Mouse (Mus musculus) stomach, postnatal 0 days (tissue): ENCODE data around the gene Map4k5. TPM values are rescaled to one million over a fixed set of nuclear protein-coding genes. Genes with fewer than 3 reads are reported as not detected.

Experiments
- ATAC-seq: fragments of 200-750 bp; cut with Nextera tagmentation; 2 replicates; pipeline ENCODE4 v1.8.0; 2017; ENCODE audit not compliant: low FRiP score, low TSS enrichment
- DNase-seq: peaks from one replicate; pipeline ENCODE4 v3.0.0-alpha.2; 2016; ENCODE audit warnings: low spot score
- H3K27ac ChIP-seq: fragments of 300-500 bp; sonication (generic); replicated peaks from 2 replicates; pipeline ENCODE4 v1.5.1; 2014; ENCODE audit warnings: mild to moderate bottlenecking, control low read depth
- H3K27me3 ChIP-seq: fragments of 300-500 bp; sonication (generic); 2 replicates; pipeline ENCODE4 v1.6.1; 2014; ENCODE audit warnings: low read length; ENCODE audit not compliant: control insufficient read depth, insufficient read depth
- H3K36me3 ChIP-seq: fragments of 300-500 bp; sonication (generic); 2 replicates; pipeline ENCODE4 v1.6.1; 2014; ENCODE audit warnings: low read length, mixed read lengths; ENCODE audit not compliant: control insufficient read depth, insufficient read depth
- H3K4me1 ChIP-seq: fragments of 300-500 bp; sonication (generic); replicated peaks from 2 replicates; pipeline ENCODE4 v1.6.1; 2014; ENCODE audit warnings: antibody characterized with exemption; ENCODE audit not compliant: control insufficient read depth, insufficient read depth
- H3K4me2 ChIP-seq: fragments of 300-500 bp; sonication (generic); replicated peaks from 2 replicates; pipeline ENCODE4 v1.6.1; 2014; ENCODE audit warnings: low read depth, mild to moderate bottlenecking, control low read depth, moderate library complexity
- H3K4me3 ChIP-seq: fragments of 300-500 bp; sonication (generic); 2 replicates; pipeline ENCODE4 v1.5.1; 2014; ENCODE audit warnings: low read depth, low read length, control low read depth
- H3K9ac ChIP-seq: fragments of 300-500 bp; sonication (generic); 2 replicates; pipeline ENCODE4 v1.6.1; 2014; ENCODE audit warnings: mild to moderate bottlenecking, low read length, control low read depth, mixed read lengths
- H3K9me3 ChIP-seq: fragments of 300-500 bp; sonication (generic); 2 replicates; pipeline ENCODE4 v1.6.1; 2016; ENCODE audit warnings: low read length; ENCODE audit not compliant: control insufficient read depth
- CTCF ChIP-seq: IDR thresholded peaks from 2 replicates; pipeline ENCODE4 v1.5.1; 2016; ENCODE audit warnings: antibody characterized with exemption, low read depth, mild to moderate bottlenecking, moderate library complexity
- EP300 ChIP-seq: optimal IDR thresholded peaks from 2 replicates; pipeline ENCODE3; 2016; ENCODE audit warnings: antibody characterized with exemption
- WGBS: fragments of 180-500 bp; shearing (Covaris S2); extraction: QIAGEN DNeasy Blood & Tissue Kit; methylation state at CpG from one replicate; pipeline ENCODE4 v1.1.7; 2014; 5-methylcytosine and 5-hydroxymethylcytosine counted together
- polyA plus RNA-seq: library from polyadenylated mRNA; unstranded; fragments of >200 nt; fragmentation: Nextera tagmentation; extraction: Ambion mirVana; gene quantifications from 2 replicates; pipeline ENCODE4 v1.2.1, GENCODE M21; 2015

The Map4k5 gene
- polyA plus RNA-seq, 1 experiment from 2014 or later, result 12.4 TPM

DNA sequence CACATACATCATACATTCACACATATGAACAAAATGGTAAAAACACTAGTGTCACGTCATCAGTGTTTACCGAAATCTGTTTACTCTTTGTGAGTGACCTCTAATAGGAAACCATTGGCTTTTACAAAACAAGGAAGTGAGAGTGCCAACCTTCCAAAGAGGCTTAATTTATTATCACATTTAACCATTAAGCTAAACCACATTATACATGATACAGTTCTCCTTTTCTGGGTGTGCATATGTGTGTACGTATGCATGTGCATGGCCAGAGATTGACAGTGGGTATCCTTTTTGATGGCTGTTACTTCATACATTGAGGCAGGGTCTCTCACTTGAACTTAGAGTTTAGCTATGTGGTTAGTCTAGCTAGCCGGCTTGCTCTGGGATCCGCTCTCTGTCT is 21.4 kb downstream of the Map4k5 start:
- Histone ChIP-seq H3K4me2 (no peak overlapping the region), H3K4me1 (no peaks in the 10 kb centered on the region), H3K27me3 (no peaks in the 10 kb centered on the region), H3K9me3 (no peaks in the 10 kb centered on the region), H3K4me3 (no peak overlapping the region), H3K36me3 (no peaks in the 10 kb centered on the region), H3K9ac (no peak overlapping the region), H3K27ac (no peak overlapping the region)
- DNase-seq (no peak), ATAC-seq (no peak)
- no peak for TF ChIP-seq EP300
- TF ChIP-seq CTCF, result no peak
- WGBS, result 86% methylated on average over 5 of the region's 5 CpGs

DNA sequence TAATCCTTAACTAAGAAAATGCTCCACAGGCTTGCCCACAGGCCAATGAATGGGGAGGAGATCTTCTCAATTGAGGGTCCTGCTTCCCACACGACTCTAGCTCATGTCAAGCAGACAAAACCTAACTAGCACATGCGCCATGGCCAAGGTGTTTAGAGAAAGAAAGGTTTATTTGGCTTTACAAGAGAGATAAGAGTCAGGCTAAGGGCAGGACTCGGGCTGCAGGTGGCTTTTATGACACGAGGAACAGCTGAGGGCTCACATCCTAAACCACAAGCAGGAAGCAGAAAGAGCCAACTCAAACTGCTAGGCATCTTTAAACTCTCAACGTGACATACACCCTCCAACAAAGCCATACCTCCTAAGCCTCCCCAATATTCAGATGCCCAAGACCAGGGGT is 25.7 kb downstream of the Map4k5 start:
- no peak for DNase-seq
- 47% methylated on average over 5 of the region's 5 CpGs for WGBS

DNA sequence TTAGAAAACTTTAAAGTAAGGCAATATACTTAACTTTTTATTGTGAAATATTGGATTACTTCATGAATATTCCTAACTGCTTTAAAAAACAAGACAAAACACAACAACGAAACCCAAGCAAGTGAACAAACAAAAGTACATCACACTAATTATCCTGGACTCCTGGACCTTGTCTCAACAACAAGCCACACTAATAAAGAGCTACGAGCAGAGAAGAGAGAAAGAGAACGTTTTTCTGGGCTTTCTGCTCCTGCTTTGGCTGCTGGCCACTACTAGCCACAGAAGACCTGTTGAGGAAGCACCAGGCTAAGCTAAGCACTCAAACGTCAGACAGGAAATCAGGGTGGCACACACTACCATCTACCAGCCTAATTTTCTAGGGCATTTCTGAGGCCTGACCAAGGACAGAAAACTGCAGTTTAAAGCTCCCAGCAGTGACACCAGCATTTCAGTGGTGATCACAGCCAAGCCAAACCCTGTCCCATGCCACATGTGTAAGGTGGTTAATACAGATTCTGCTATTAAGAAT is 28.8 kb downstream of the Map4k5 start:
- Histone ChIP-seq H3K4me3 (no peak overlapping the region), H3K4me2 (no peak overlapping the region), H3K4me1 (no peaks in the 10 kb centered on the region), H3K9ac (no peak overlapping the region), H3K27ac (0 out of 2 replicates have a peak overlapping the region, but pooled peaks have one; percentile 4), H3K9me3 (no peaks in the 10 kb centered on the region), H3K36me3 (no peaks in the 10 kb centered on the region), H3K27me3 (no peaks in the 10 kb centered on the region)
- no peak for ATAC-seq
- 54% methylated on average over 4 of the region's 4 CpGs for WGBS
- TF ChIP-seq EP300 (no peak), CTCF (no peak)
- no peak for DNase-seq

More for the DNA sequence above, 25.7 kb downstream of the Map4k5 start:
- TF ChIP-seq CTCF (no peak), EP300 (no peak)
- H3K9me3 ChIP-seq, result no peaks in the 10 kb centered on the region
- H3K4me1 ChIP-seq, result no peaks in the 10 kb centered on the region
- no peak overlapping the region for H3K4me2 ChIP-seq
- no peak overlapping the region for H3K9ac ChIP-seq
- H3K27ac ChIP-seq, result no peak overlapping the region
- no peak for ATAC-seq
- H3K36me3 ChIP-seq, result no peaks in the 10 kb centered on the region
- no peak overlapping the region for H3K4me3 ChIP-seq
- H3K27me3 ChIP-seq, result no peaks in the 10 kb centered on the region

DNA sequence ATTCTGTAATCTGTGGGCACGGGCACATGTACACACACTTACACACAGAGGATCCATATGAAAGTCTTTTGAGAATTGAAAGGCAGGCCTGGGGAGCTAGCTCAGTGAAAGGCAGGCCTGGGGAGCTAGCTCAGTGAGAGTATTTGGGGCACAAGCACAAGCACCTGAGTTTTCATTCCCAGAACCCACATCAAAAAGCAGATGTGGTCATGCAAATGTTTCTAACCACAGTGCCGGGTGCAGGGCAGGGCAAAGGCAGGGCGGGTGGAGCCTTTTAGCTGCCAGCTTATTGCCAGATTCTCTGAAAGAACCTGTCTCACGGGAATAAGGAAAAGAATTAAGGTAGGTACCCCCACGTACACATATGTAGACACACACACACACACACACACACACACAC is 29.5 kb downstream of the Map4k5 start:
- H3K9me3 ChIP-seq, result no peaks in the 10 kb centered on the region
- H3K27me3 ChIP-seq, result no peaks in the 10 kb centered on the region
- 46% methylated on average over 5 of the region's 5 CpGs for WGBS
- no peak overlapping the region for H3K4me2 ChIP-seq
- TF ChIP-seq CTCF (no peak), EP300 (no peak)
- H3K4me1 ChIP-seq, result no peaks in the 10 kb centered on the region
- H3K27ac ChIP-seq, result no peak overlapping the region
- peak; percentile 32 for DNase-seq
- H3K4me3 ChIP-seq, result no peak overlapping the region
- H3K9ac ChIP-seq, result no peak overlapping the region
- H3K36me3 ChIP-seq, result no peaks in the 10 kb centered on the region
- no peak for ATAC-seq

DNA sequence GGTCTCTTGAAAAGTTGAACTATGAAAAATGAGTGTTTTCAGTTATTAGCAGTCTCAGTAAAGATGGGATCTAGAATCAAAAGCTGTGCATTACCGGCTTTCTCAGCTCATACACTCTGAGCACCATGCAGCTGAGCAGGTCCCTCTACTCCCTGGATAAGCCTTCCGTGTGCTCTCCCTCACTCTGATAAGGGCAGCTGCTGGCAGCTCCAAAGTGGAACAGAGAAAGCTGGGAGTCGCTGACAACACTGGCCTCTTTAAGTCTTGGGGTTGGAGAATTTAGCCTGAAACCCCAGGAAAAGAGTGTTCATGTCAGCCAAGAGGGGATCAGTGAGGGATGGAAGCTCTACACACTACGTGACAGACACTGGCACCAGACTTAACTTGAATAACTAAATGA is 34.2 kb downstream of the Map4k5 start:
- H3K9ac ChIP-seq, result no peak overlapping the region
- no peak overlapping the region for H3K4me3 ChIP-seq
- no peaks in the 10 kb centered on the region for H3K9me3 ChIP-seq
- H3K27me3 ChIP-seq, result no peaks in the 10 kb centered on the region
- no peaks in the 10 kb centered on the region for H3K4me1 ChIP-seq
- no peak overlapping the region for H3K4me2 ChIP-seq
- DNase-seq (no peak), ATAC-seq (no peak)
- no peak overlapping the region for H3K27ac ChIP-seq
- H3K36me3 ChIP-seq, result peaks cover 5% of the 10 kb centered on the region; the same call in 1 of the 2 replicates
- no peak for TF ChIP-seq EP300
- TF ChIP-seq CTCF, result no peak
- 69% methylated on average over 4 of the region's 4 CpGs for WGBS

DNA sequence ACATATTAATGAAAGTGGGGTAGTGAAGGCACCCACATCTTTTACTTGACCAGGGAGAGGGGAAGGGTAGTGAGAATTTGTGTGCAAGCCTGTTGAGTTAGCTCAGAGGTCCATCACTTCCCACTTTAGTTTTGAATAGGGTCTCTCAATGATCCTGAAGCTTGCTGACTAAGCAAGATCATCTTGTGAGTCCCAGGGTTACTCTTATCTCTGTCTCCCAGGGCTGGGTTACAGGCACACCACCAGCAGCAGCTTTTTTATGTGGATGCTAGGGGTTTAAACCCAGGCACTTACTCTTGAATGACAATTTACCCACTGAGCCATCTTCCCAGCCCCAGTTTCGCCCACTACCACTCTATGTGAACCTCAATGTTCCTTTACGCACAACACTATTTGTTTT is 35.4 kb downstream of the Map4k5 start:
- ATAC-seq, result no peak
- WGBS, result 96% methylated on average over 2 of the region's 2 CpGs
- Histone ChIP-seq H3K4me2 (no peak overlapping the region), H3K27me3 (no peaks in the 10 kb centered on the region), H3K4me3 (no peak overlapping the region), H3K27ac (no peak overlapping the region), H3K9ac (no peak overlapping the region), H3K36me3 (peaks cover 5% of the 10 kb centered on the region; the same call in 1 of the 2 replicates), H3K9me3 (no peaks in the 10 kb centered on the region), H3K4me1 (no peaks in the 10 kb centered on the region)
- no peak for DNase-seq
- TF ChIP-seq CTCF (no peak), EP300 (no peak)
